Mouse (Mus musculus) hindbrain, embryonic 10.5 days (tissue): ENCODE measurements around the gene Prkca. TPM values are rescaled to one million over a fixed set of nuclear protein-coding genes. Genes with fewer than 3 reads are reported as not detected.

Experiments
- DNase-seq: peaks from one replicate; pipeline ENCODE4 v3.0.0-alpha.2; 2017; ENCODE audit warnings: low spot score
- H3K27ac ChIP-seq: fragments of 300-500 bp; sonication (generic); 2 replicates; pipeline ENCODE4 v1.5.1; 2016; ENCODE audit warnings: mild to moderate bottlenecking, moderate library complexity
- H3K27me3 ChIP-seq: fragments of 300-500 bp; sonication (generic); 2 replicates; pipeline ENCODE4 v1.6.1; 2016; ENCODE audit warnings: mild to moderate bottlenecking; ENCODE audit not compliant: poor library complexity, insufficient read depth, severe bottlenecking
- H3K36me3 ChIP-seq: fragments of 300-500 bp; sonication (generic); 2 replicates; pipeline ENCODE4 v1.6.1; 2016; ENCODE audit warnings: mild to moderate bottlenecking, moderate library complexity
- H3K4me1 ChIP-seq: fragments of 300-500 bp; sonication (generic); replicated peaks from 2 replicates; pipeline ENCODE4 v1.6.1; 2016; ENCODE audit warnings: mild to moderate bottlenecking
- H3K4me3 ChIP-seq: fragments of 300-500 bp; sonication (generic); 2 replicates; pipeline ENCODE4 v1.5.1; 2016; ENCODE audit warnings: mild to moderate bottlenecking, moderate library complexity
- H3K9me3 ChIP-seq: fragments of 300-500 bp; sonication (generic); 2 replicates; pipeline ENCODE4 v1.6.1; 2016; ENCODE audit warnings: mild to moderate bottlenecking, moderate library complexity
- WGBS: fragments of 180-500 bp; shearing (Covaris S2); methylation state at CpG from one replicate; pipeline ENCODE4 v1.1.7; 2016; 5-methylcytosine and 5-hydroxymethylcytosine counted together
- polyA plus RNA-seq: library from polyadenylated mRNA; unstranded; fragments of >200 nt; fragmentation: Nextera tagmentation; extraction: Ambion mirVana; gene quantifications from 2 replicates; pipeline ENCODE4 v1.2.1, GENCODE M21; 2016

The Prkca gene
- polyA plus RNA-seq, 1 experiment from 2014 or later = 3.4 TPM

- Histone ChIP-seq H3K9me3 (no peaks in the 10 kb centered on the region), H3K27me3 (no peaks in the 10 kb centered on the region), H3K36me3 (no peaks in the 10 kb centered on the region), H3K27ac (no peak overlapping the region), H3K4me3 (no peak overlapping the region), H3K4me1 (peaks cover 12% of the 10 kb centered on the region)
- 82% methylated on average over 12 of the region's 12 CpGs for WGBS
- no peak for DNase-seq
These were observed 95.3 kb downstream of the Prkca start for GRCm38 (mm10) chr11:108248218-108249046.

GRCm38 (mm10) chr11:108247121-108247863 is 96.4 kb downstream of the Prkca start:
- H3K4me1 ChIP-seq = peaks cover 16% of the 10 kb centered on the region
- no peak overlapping the region for H3K27ac ChIP-seq
- WGBS = 90% methylated on average over 10 of the region's 10 CpGs
- no peak overlapping the region for H3K4me3 ChIP-seq
- H3K36me3 ChIP-seq = no peaks in the 10 kb centered on the region
- no peaks in the 10 kb centered on the region for H3K27me3 ChIP-seq
- DNase-seq = no peak
- no peaks in the 10 kb centered on the region for H3K9me3 ChIP-seq

GRCm38 (mm10) chr11:108246267-108246702 is 97.4 kb downstream of the Prkca start:
- Histone ChIP-seq H3K4me3 (no peak overlapping the region), H3K36me3 (no peaks in the 10 kb centered on the region), H3K27me3 (no peaks in the 10 kb centered on the region), H3K27ac (no peak overlapping the region), H3K4me1 (peaks cover 16% of the 10 kb centered on the region), H3K9me3 (no peaks in the 10 kb centered on the region)
- 78% methylated on average over 4 of the region's 4 CpGs for WGBS
- no peak for DNase-seq

GRCm38 (mm10) chr11:108244241-108244640 is 99.5 kb downstream of the Prkca start:
- Histone ChIP-seq H3K27ac (no peak overlapping the region), H3K4me1 (peaks cover 23% of the 10 kb centered on the region), H3K36me3 (no peaks in the 10 kb centered on the region), H3K9me3 (no peaks in the 10 kb centered on the region), H3K4me3 (no peak overlapping the region), H3K27me3 (no peaks in the 10 kb centered on the region)
- no peak for DNase-seq
- WGBS = 79% methylated on average over 2 of the region's 2 CpGs

- no peaks in the 10 kb centered on the region for H3K36me3 ChIP-seq
- H3K27me3 ChIP-seq = no peaks in the 10 kb centered on the region
- DNase-seq = no peak
- H3K27ac ChIP-seq = no peak overlapping the region
- no peak overlapping the region for H3K4me3 ChIP-seq
- no peaks in the 10 kb centered on the region for H3K9me3 ChIP-seq
- WGBS = 36% methylated on average over 2 of the region's 2 CpGs
- peaks cover 29% of the 10 kb centered on the region for H3K4me1 ChIP-seq
These were observed 100.1 kb downstream of the Prkca start for GRCm38 (mm10) chr11:108243633-108244032.

GRCm38 (mm10) chr11:108240924-108241498 is 102.7 kb downstream of the Prkca start:
- no peak for DNase-seq
- H3K4me1 ChIP-seq = peaks cover 52% of the 10 kb centered on the region
- no peaks in the 10 kb centered on the region for H3K9me3 ChIP-seq
- H3K27ac ChIP-seq = no peak overlapping the region
- no peaks in the 10 kb centered on the region for H3K27me3 ChIP-seq
- 75% methylated on average over 11 of the region's 11 CpGs for WGBS
- H3K36me3 ChIP-seq = no peaks in the 10 kb centered on the region
- no peak overlapping the region for H3K4me3 ChIP-seq

- Histone ChIP-seq H3K36me3 (no peaks in the 10 kb centered on the region), H3K27me3 (no peaks in the 10 kb centered on the region), H3K27ac (no peak overlapping the region), H3K9me3 (no peaks in the 10 kb centered on the region), H3K4me1 (peaks cover 56% of the 10 kb centered on the region), H3K4me3 (no peak overlapping the region)
- no peak for DNase-seq
- WGBS = 90% methylated on average over 4 of the region's 4 CpGs
These were observed 104.6 kb downstream of the Prkca start for GRCm38 (mm10) chr11:108239173-108239572.

GRCm38 (mm10) chr11:108236754-108237428 is 106.8 kb downstream of the Prkca start:
- H3K27me3 ChIP-seq = no peaks in the 10 kb centered on the region
- H3K9me3 ChIP-seq = no peaks in the 10 kb centered on the region
- 71% methylated on average over 10 of the region's 10 CpGs for WGBS
- DNase-seq = no peak
- no peaks in the 10 kb centered on the region for H3K36me3 ChIP-seq
- H3K27ac ChIP-seq = no peak overlapping the region
- H3K4me1 ChIP-seq = peaks cover 42% of the 10 kb centered on the region
- H3K4me3 ChIP-seq = no peak overlapping the region

GRCm38 (mm10) chr11:108236195-108236594 is 107.5 kb downstream of the Prkca start:
- Histone ChIP-seq H3K27me3 (no peaks in the 10 kb centered on the region), H3K4me3 (no peak overlapping the region), H3K4me1 (peaks cover 42% of the 10 kb centered on the region), H3K27ac (no peak overlapping the region), H3K9me3 (no peaks in the 10 kb centered on the region), H3K36me3 (no peaks in the 10 kb centered on the region)
- no peak for DNase-seq
- WGBS = 33% methylated on average over 2 of the region's 2 CpGs

- H3K4me1 ChIP-seq = peaks cover 35% of the 10 kb centered on the region
- no peak for DNase-seq
- no peak overlapping the region for H3K27ac ChIP-seq
- no peaks in the 10 kb centered on the region for H3K9me3 ChIP-seq
- H3K36me3 ChIP-seq = no peaks in the 10 kb centered on the region
- no peak overlapping the region for H3K4me3 ChIP-seq
- 74% methylated on average over 5 of the region's 5 CpGs for WGBS
- no peaks in the 10 kb centered on the region for H3K27me3 ChIP-seq
These were observed 108.5 kb downstream of the Prkca start for GRCm38 (mm10) chr11:108235081-108235703.

- H3K9me3 ChIP-seq = no peaks in the 10 kb centered on the region
- peaks cover 28% of the 10 kb centered on the region for H3K4me1 ChIP-seq
- H3K27ac ChIP-seq = no peak overlapping the region
- no peak for DNase-seq
- WGBS = 81% methylated on average over 5 of the region's 5 CpGs
- H3K27me3 ChIP-seq = no peaks in the 10 kb centered on the region
- H3K4me3 ChIP-seq = no peak overlapping the region
- no peaks in the 10 kb centered on the region for H3K36me3 ChIP-seq
These were observed 110.7 kb downstream of the Prkca start for GRCm38 (mm10) chr11:108233015-108233414.

GRCm38 (mm10) chr11:108230101-108230500 is 113.6 kb downstream of the Prkca start:
- 96% methylated on average over 4 of the region's 4 CpGs for WGBS
- DNase-seq = no peak
- H3K4me1 ChIP-seq = peaks cover 17% of the 10 kb centered on the region
- no peak overlapping the region for H3K27ac ChIP-seq
- H3K27me3 ChIP-seq = no peaks in the 10 kb centered on the region
- no peak overlapping the region for H3K4me3 ChIP-seq
- no peaks in the 10 kb centered on the region for H3K9me3 ChIP-seq
- H3K36me3 ChIP-seq = no peaks in the 10 kb centered on the region
